Mouse (Mus musculus) neural tube, embryonic 11.5 days (tissue): ENCODE results near the gene Acer3. TPM values are rescaled to one million over a fixed set of nuclear protein-coding genes. Genes with fewer than 3 reads are reported as not detected.

Source experiments
- ATAC-seq: fragments of 200-750 bp; cut with Nextera tagmentation; 2 replicates; pipeline ENCODE4 v1.8.0; 2017; ENCODE audit warnings: moderate number of reproducible peaks, mild to moderate bottlenecking, moderate TSS enrichment, moderate library complexity; ENCODE audit not compliant: insufficient read depth, low FRiP score, low TSS enrichment
- DNase-seq: peaks from one replicate; pipeline ENCODE4 v3.0.0-alpha.2; 2015; ENCODE audit warnings: low spot score
- H3K27ac ChIP-seq: fragments of 300-500 bp; sonication (generic); 2 replicates; pipeline ENCODE4 v1.5.1; 2014; ENCODE audit warnings: low read depth, mild to moderate bottlenecking, low read length
- H3K27me3 ChIP-seq: fragments of 300-500 bp; sonication (generic); 2 replicates; pipeline ENCODE4 v1.6.1; 2014; ENCODE audit warnings: mild to moderate bottlenecking, low read length, mixed read lengths; ENCODE audit not compliant: control insufficient read depth, insufficient read depth
- H3K36me3 ChIP-seq: fragments of 300-500 bp; sonication (generic); 2 replicates; pipeline ENCODE4 v1.6.1; 2014; ENCODE audit warnings: mild to moderate bottlenecking, low read length, moderate library complexity, mixed read lengths; ENCODE audit not compliant: control insufficient read depth, insufficient read depth
- H3K4me1 ChIP-seq: fragments of 300-500 bp; sonication (generic); 2 replicates; pipeline ENCODE4 v1.6.1; 2014; ENCODE audit warnings: low read length, mixed read lengths; ENCODE audit not compliant: control insufficient read depth, insufficient read depth
- H3K4me2 ChIP-seq: fragments of 300-500 bp; sonication (generic); 2 replicates; pipeline ENCODE4 v1.6.1; 2014; ENCODE audit warnings: low read depth, mild to moderate bottlenecking, moderate library complexity
- H3K4me3 ChIP-seq: fragments of 300-500 bp; sonication (generic); 2 replicates; pipeline ENCODE4 v1.5.1; 2014; ENCODE audit warnings: low read depth, low read length
- H3K9ac ChIP-seq: fragments of 300-500 bp; sonication (generic); 2 replicates; pipeline ENCODE4 v1.6.1; 2014; ENCODE audit warnings: mild to moderate bottlenecking, low read length
- H3K9me3 ChIP-seq: fragments of 300-500 bp; sonication (generic); 2 replicates; pipeline ENCODE4 v1.6.1; 2016; ENCODE audit warnings: low read length; ENCODE audit not compliant: control insufficient read depth
- WGBS: fragments of 180-500 bp; shearing (Covaris S2); extraction: QIAGEN DNeasy Blood & Tissue Kit; methylation state at CpG from one replicate; pipeline ENCODE4 v1.1.7; 2014; 5-methylcytosine and 5-hydroxymethylcytosine counted together
- polyA plus RNA-seq: library from polyadenylated mRNA; unstranded; fragments of >200 nt; fragmentation: Nextera tagmentation; extraction: Ambion mirVana; gene quantifications from 2 replicates; pipeline ENCODE4 v1.2.1, GENCODE M21; 2014

Gene Acer3
- polyA plus RNA-seq, 1 experiment from 2014 or later: 20.0 TPM

- H3K27me3 ChIP-seq: no peaks in the 10 kb centered on the region
- H3K4me1 ChIP-seq: peaks cover 33% of the 10 kb centered on the region
- H3K36me3 ChIP-seq: 0 out of 2 replicates have a peak, but pooled peaks cover 5% of the 10 kb centered on the region
- no peak overlapping the region for H3K9ac ChIP-seq
- WGBS: 34% methylated on average over 4 of the region's 4 CpGs
- DNase-seq: no peak
- H3K4me2 ChIP-seq: no peak overlapping the region
- H3K9me3 ChIP-seq: no peaks in the 10 kb centered on the region
- ATAC-seq: no peak
- no peak overlapping the region for H3K27ac ChIP-seq
- no peak overlapping the region for H3K4me3 ChIP-seq
Observed at GRCm38 (mm10) chr7:98354921-98355310, 33.9 kb upstream of the Acer3 start.

DNA sequence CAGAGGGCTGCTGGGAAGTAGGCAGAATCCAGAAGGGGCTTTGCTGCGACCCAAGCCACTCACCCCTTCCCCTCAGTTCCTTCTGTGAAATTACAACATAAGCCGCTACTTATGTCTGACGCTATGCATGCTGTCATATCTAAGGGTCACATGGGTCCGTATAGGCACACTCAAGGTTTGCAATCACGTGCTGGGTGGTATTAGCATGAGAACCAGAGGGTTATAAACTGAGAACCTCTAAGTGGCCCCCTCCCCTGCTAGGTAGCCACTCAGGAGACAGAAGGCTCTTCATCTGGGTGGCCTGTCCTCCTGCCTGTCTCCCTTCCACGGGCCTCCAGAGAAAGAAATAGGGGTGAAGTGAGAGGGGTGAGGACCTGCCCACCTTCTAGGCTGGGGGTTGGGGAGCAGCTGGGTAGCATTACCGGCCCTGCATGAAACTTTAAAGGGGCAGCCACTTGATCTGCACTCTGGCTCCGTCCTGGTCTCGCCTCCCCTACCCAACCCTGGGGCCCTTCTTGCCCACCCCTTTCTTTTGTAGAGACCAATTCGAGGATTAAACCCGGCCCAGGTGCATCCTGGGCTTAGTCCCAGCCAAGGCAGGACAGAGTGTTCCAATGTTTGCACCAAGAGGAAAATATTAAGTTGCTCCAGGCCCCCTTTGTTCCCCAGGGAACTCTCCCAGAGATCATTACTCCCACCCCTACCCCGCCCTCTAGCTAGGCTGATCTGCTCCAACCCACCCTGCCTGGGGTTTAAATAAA is 33.3 kb upstream of the Acer3 start:
- H3K27ac ChIP-seq: no peak overlapping the region
- WGBS: 23% methylated on average over 11 of the region's 12 CpGs
- H3K9ac ChIP-seq: no peak overlapping the region
- no peak overlapping the region for H3K4me2 ChIP-seq
- peaks cover 28% of the 10 kb centered on the region for H3K4me1 ChIP-seq
- DNase-seq (no peak), ATAC-seq (no peak)
- 0 out of 2 replicates have a peak, but pooled peaks cover 5% of the 10 kb centered on the region for H3K36me3 ChIP-seq
- no peaks in the 10 kb centered on the region for H3K9me3 ChIP-seq
- no peaks in the 10 kb centered on the region for H3K27me3 ChIP-seq
- no peak overlapping the region for H3K4me3 ChIP-seq

GRCm38 (mm10) chr7:98353616-98354015 is 32.6 kb upstream of the Acer3 start:
- H3K4me1 ChIP-seq: peaks cover 26% of the 10 kb centered on the region
- H3K27ac ChIP-seq: no peak overlapping the region
- H3K36me3 ChIP-seq: 0 out of 2 replicates have a peak, but pooled peaks cover 5% of the 10 kb centered on the region
- no peak overlapping the region for H3K4me3 ChIP-seq
- no peak for DNase-seq
- no peaks in the 10 kb centered on the region for H3K9me3 ChIP-seq
- H3K9ac ChIP-seq: no peak overlapping the region
- no peak for ATAC-seq
- H3K27me3 ChIP-seq: no peaks in the 10 kb centered on the region
- WGBS: 85% methylated on average over 5 of the region's 5 CpGs
- H3K4me2 ChIP-seq: no peak overlapping the region

DNA sequence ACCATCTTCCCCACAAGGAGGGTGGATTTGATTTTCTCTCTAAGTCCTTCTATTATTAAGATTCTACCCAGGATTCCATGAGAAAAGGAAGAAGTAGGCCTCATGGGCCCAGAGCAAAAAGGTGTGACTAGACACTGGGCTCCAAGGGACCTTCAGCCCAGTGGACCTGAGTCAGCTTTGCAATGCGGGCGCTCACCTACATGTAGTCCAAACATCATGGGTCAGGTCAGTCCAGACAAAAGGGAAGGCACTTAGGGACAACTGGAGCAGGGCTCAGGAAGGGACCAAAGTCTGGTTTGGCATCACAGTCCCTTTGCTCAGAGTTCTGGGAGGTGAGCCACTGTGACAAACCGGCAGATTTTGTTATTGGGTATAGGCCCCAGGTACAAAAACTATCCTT is 30.5 kb upstream of the Acer3 start:
- H3K4me1 ChIP-seq: peaks cover 24% of the 10 kb centered on the region
- no peak for ATAC-seq
- no peaks in the 10 kb centered on the region for H3K9me3 ChIP-seq
- no peak overlapping the region for H3K27ac ChIP-seq
- no peak overlapping the region for H3K9ac ChIP-seq
- no peak for DNase-seq
- H3K36me3 ChIP-seq: 0 out of 2 replicates have a peak, but pooled peaks cover 5% of the 10 kb centered on the region
- no peaks in the 10 kb centered on the region for H3K27me3 ChIP-seq
- no peak overlapping the region for H3K4me2 ChIP-seq
- WGBS: 88% methylated on average over 3 of the region's 3 CpGs
- H3K4me3 ChIP-seq: no peak overlapping the region

GRCm38 (mm10) chr7:98349821-98350220 is 28.8 kb upstream of the Acer3 start:
- H3K4me2 ChIP-seq: no peak overlapping the region
- DNase-seq (no peak), ATAC-seq (no peak)
- H3K36me3 ChIP-seq: 0 out of 2 replicates have a peak, but pooled peaks cover 5% of the 10 kb centered on the region
- H3K9me3 ChIP-seq: no peaks in the 10 kb centered on the region
- H3K9ac ChIP-seq: no peak overlapping the region
- H3K27me3 ChIP-seq: no peaks in the 10 kb centered on the region
- no peak overlapping the region for H3K4me3 ChIP-seq
- H3K27ac ChIP-seq: no peak overlapping the region
- 92% methylated on average over 6 of the region's 6 CpGs for WGBS
- H3K4me1 ChIP-seq: peaks cover 7% of the 10 kb centered on the region; the same call in 1 of the 2 replicates

DNA sequence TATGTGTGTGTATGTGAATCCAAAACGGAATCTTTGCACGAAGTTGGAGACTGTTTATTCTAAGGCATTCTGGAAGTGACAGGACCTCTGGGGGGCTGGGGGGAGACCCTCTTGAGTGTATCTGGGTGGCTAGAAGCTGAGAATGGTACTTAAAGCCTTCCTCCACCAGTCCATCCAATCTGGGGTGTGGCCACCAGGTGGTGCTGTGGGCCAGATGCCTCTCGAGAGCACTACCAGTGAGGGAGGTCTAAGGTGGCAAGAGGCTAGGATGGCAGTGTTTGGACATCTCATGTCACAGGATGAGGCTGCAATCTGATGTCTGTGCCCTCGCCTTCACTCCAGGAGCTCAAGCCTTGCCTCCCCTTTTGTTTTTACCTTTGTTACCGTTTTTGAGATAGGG is 28.1 kb upstream of the Acer3 start:
- no peak overlapping the region for H3K9ac ChIP-seq
- H3K4me2 ChIP-seq: no peak overlapping the region
- no peaks in the 10 kb centered on the region for H3K27me3 ChIP-seq
- no peaks in the 10 kb centered on the region for H3K9me3 ChIP-seq
- WGBS: 19% methylated on average over 5 of the region's 5 CpGs
- H3K4me3 ChIP-seq: no peak overlapping the region
- H3K4me1 ChIP-seq: no peaks in the 10 kb centered on the region; the same call in 1 of the 2 replicates
- H3K36me3 ChIP-seq: 0 out of 2 replicates have a peak, but pooled peaks cover 5% of the 10 kb centered on the region
- no peak overlapping the region for H3K27ac ChIP-seq
- DNase-seq: peak; percentile 86
- no peak for ATAC-seq

DNA sequence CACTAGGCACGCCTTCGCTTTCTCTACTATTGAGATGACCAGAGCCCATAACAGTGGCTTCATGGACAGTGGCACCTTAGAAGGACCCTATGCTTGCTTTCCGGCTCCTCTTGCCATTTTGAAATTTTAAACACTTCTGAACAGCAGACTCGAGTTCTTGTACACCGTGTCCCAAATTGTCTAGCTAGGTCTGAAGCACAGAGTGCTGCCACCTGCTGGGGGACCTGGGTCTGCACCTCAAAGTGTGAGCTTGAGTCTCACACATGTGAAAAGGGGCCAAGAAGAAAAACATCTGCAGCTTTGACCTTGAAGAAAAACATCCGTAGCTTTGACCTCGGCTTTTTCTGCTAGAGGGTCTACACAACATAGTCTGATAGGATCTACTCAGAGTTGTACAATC is 27.0 kb upstream of the Acer3 start:
- Histone ChIP-seq H3K27ac (no peak overlapping the region), H3K4me1 (no peaks in the 10 kb centered on the region), H3K4me3 (no peak overlapping the region), H3K4me2 (no peak overlapping the region), H3K36me3 (0 out of 2 replicates have a peak, but pooled peaks cover 5% of the 10 kb centered on the region), H3K27me3 (no peaks in the 10 kb centered on the region), H3K9ac (no peak overlapping the region), H3K9me3 (no peaks in the 10 kb centered on the region)
- WGBS: 63% methylated on average over 7 of the region's 7 CpGs
- DNase-seq (peak; percentile 68), ATAC-seq (no peak)

DNA sequence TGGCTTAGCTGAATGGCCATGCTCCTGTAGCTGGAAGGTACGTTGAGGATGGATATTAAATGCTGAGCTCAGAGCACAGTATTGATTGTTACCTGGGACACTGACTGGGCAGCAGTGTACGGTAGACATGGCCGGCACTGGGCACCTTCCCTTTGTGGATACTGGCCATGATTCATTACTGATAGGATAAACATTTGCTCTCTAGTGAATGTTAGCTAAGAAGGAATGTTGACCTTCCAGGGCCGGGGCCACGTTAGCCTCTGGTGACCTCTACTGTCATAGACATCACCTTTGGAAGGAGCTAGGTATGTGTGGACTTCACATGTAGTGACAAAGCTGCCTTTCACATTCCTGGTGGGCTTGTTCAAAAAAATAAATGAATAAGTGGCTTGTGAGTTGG is 26.5 kb upstream of the Acer3 start:
- Histone ChIP-seq H3K4me1 (no peaks in the 10 kb centered on the region), H3K4me2 (no peak overlapping the region), H3K36me3 (0 out of 2 replicates have a peak, but pooled peaks cover 5% of the 10 kb centered on the region), H3K27ac (no peak overlapping the region), H3K4me3 (no peak overlapping the region), H3K27me3 (no peaks in the 10 kb centered on the region), H3K9me3 (no peaks in the 10 kb centered on the region), H3K9ac (no peak overlapping the region)
- 83% methylated on average over 5 of the region's 5 CpGs for WGBS
- DNase-seq (no peak), ATAC-seq (no peak)

GRCm38 (mm10) chr7:98345036-98345435 is 24.0 kb upstream of the Acer3 start:
- Histone ChIP-seq H3K4me2 (no peak overlapping the region), H3K27me3 (no peaks in the 10 kb centered on the region), H3K9ac (no peak overlapping the region), H3K36me3 (no peaks in the 10 kb centered on the region), H3K27ac (no peak overlapping the region), H3K9me3 (no peaks in the 10 kb centered on the region), H3K4me3 (no peak overlapping the region), H3K4me1 (no peaks in the 10 kb centered on the region)
- ATAC-seq: no peak
- 69% methylated on average over 6 of the region's 6 CpGs for WGBS
- DNase-seq: no peak
